Mouse (Mus musculus) C2C12 (cell line): Measurements from ENCODE around the gene AA986860.

Source experiments
- CEBPB ChIP-seq: IDR thresholded peaks from one replicate; pipeline ENCODE4 v1.6.1; 2011; ENCODE audit warnings: low read depth, mild to moderate bottlenecking, control low read depth, moderate library complexity
- CTCF ChIP-seq: IDR thresholded peaks from one replicate; pipeline ENCODE4 v1.5.1; 2011; ENCODE audit not compliant: control insufficient read depth, insufficient read depth, insufficient read length
- MYOD1 ChIP-seq: IDR thresholded peaks from one replicate; pipeline ENCODE4 v1.6.1; 2011; ENCODE audit warnings: low read depth; ENCODE audit not compliant: control insufficient read depth, insufficient read length
- MYOG ChIP-seq: IDR thresholded peaks from one replicate; pipeline ENCODE4 v1.6.1; 2011; ENCODE audit not compliant: control insufficient read depth, insufficient read length; ENCODE audit errors: extremely low read depth
- USF1 ChIP-seq: IDR thresholded peaks from one replicate; pipeline ENCODE4 v1.6.1; 2011; ENCODE audit warnings: low read depth, mild to moderate bottlenecking, control low read depth, moderate library complexity

GRCm38 (mm10) chr1:130716218-130716512 is 15.6 kb upstream of the AA986860 start:
- TF ChIP-seq MYOG (no peak), CTCF (no peak), USF1 (no peak), CEBPB (no peak), MYOD1 (no peak)
